Mouse (Mus musculus) urinary bladder, postnatal 25 days (tissue): ENCODE data around the gene Mdm2.

Experiments
- DNase-seq: peaks from one replicate; pipeline ENCODE4 v3.0.0; 2022; ENCODE audit warnings: low spot score

The Mdm2 gene

GRCm38 (mm10) chr10:117641400-117642200, 69.0 kb downstream of the Mdm2 start:
- DNase-seq = no peak

DNA sequence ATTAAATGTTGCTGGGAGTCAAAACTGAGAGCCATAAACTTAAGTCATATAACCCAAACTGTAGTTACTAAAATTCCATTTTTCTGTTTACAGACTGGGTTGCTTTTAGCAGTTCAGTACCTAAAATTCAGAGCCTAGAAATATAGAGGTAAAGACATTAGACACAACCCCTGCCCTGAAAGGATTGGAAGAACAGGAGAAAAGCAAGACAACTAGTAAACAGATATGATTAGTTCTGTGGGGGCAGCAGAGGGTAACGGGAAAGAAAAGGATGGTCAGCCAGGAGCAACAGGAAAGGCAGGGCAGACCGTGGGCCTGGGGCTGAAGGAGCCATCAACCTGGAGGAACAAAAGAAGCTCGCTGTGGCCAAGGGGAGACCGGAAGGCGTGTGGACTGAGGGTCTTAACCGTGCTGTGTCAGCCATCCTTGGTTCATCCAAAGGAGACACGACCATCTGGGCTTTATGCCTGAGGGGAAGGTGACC, 69.9 kb downstream of the Mdm2 start:
- DNase-seq = no peak

- no peak for DNase-seq
These were observed 70.5 kb downstream of the Mdm2 start for GRCm38 (mm10) chr10:117639899-117640594.

DNA sequence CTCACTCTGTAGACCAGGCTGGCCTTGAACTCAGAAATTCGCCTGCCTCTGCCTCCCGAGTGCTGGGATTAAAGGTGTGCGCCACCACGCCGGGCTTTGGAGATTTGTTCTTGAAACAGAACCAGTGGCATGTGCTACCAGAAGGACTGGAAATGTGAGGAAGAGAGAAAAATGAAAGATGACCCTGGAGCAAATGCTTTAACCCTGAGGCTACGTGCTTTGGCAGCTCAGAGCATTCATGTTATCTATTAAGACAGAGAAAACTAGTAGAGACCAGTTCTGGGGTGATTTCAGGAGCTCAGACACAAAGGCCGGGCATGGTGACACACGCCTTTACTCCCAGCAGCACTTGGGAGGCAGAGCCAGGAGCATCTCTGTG, 71.3 kb downstream of the Mdm2 start:
- no peak for DNase-seq
